Mouse (Mus musculus) cerebellum, postnatal 10 days (tissue): ENCODE measurements around the gene 1700016K19Rik.

ENCODE experiments used
- DNase-seq, 2 experiments: peaks; one replicate each; pipeline ENCODE4 v3.0.0; 2021; ENCODE audit warnings: mixed read lengths in 2 of 2

The 1700016K19Rik gene

GRCm38 (mm10) chr11:76035182-76035581 lies 35.5 kb downstream of the 1700016K19Rik start:
- peak; percentile 77 to 87 for DNase-seq

GRCm38 (mm10) chr11:76037581-76038294 lies 38.0 kb downstream of the 1700016K19Rik start:
- no peak for DNase-seq

- peak; percentile 77 to 84 for DNase-seq
These were observed 39.8 kb downstream of the 1700016K19Rik start for GRCm38 (mm10) chr11:76039271-76040053.

- DNase-seq: no peak
These were observed 40.4 kb downstream of the 1700016K19Rik start for GRCm38 (mm10) chr11:76040106-76040505.

GRCm38 (mm10) chr11:76040761-76041376 lies 41.2 kb downstream of the 1700016K19Rik start:
- DNase-seq: peak in 1 of 2 experiments; percentile 33

GRCm38 (mm10) chr11:76042041-76042638 lies 42.4 kb downstream of the 1700016K19Rik start:
- DNase-seq: no peak

GRCm38 (mm10) chr11:76042882-76043281 lies 43.2 kb downstream of the 1700016K19Rik start:
- DNase-seq: peak in 1 of 2 experiments; percentile 42

- peak; percentile 63 to 80 for DNase-seq
These were observed 44.8 kb downstream of the 1700016K19Rik start for GRCm38 (mm10) chr11:76044468-76044867.

GRCm38 (mm10) chr11:76045367-76045766 lies 45.7 kb downstream of the 1700016K19Rik start:
- DNase-seq: no peak

- no peak for DNase-seq
These were observed 50.8 kb downstream of the 1700016K19Rik start for GRCm38 (mm10) chr11:76050509-76050908.

GRCm38 (mm10) chr11:76050967-76051512 lies 51.3 kb downstream of the 1700016K19Rik start:
- DNase-seq: no peak

- DNase-seq: peak; percentile 71 to 79
These were observed 52.8 kb downstream of the 1700016K19Rik start for GRCm38 (mm10) chr11:76052496-76052895.
